Mouse (Mus musculus) limb, embryonic 14.5 days (tissue): Measurements from ENCODE around the gene Abcc12. TPM values are rescaled to one million over a fixed set of nuclear protein-coding genes. Genes with fewer than 3 reads are reported as not detected.
A peak's percentile ranks its signal among the peaks of the same experiment; 100 is the strongest.

ENCODE experiments used
- ATAC-seq: fragments of 200-750 bp; cut with Nextera tagmentation; 2 replicates; pipeline ENCODE4 v1.8.0; 2017; ENCODE audit warnings: low read depth, moderate number of reproducible peaks, moderate TSS enrichment; ENCODE audit not compliant: low FRiP score
- DNase-seq: peaks from one replicate; pipeline ENCODE4 v3.0.0-alpha.2; 2015; ENCODE audit warnings: low spot score
- H3K27ac ChIP-seq: fragments of 300-500 bp; sonication (generic); replicated peaks from 2 replicates; pipeline ENCODE4 v1.5.1; 2014; ENCODE audit warnings: low read depth, mild to moderate bottlenecking, low read length, moderate library complexity, mixed read lengths
- H3K27me3 ChIP-seq: fragments of 300-500 bp; sonication (generic); 2 replicates; pipeline ENCODE4 v1.6.1; 2014; ENCODE audit warnings: low read length, mixed read lengths; ENCODE audit not compliant: control insufficient read depth, insufficient read depth
- H3K36me3 ChIP-seq: fragments of 300-500 bp; sonication (generic); 2 replicates; pipeline ENCODE4 v1.6.1; 2014; ENCODE audit warnings: mild to moderate bottlenecking, low read length, moderate library complexity, mixed read lengths; ENCODE audit not compliant: control insufficient read depth, insufficient read depth
- H3K4me1 ChIP-seq: fragments of 300-500 bp; sonication (generic); 2 replicates; pipeline ENCODE4 v1.6.1; 2014; ENCODE audit warnings: antibody characterized with exemption, low read length, mixed read lengths; ENCODE audit not compliant: control insufficient read depth, insufficient read depth
- H3K4me2 ChIP-seq: fragments of 300-500 bp; sonication (generic); replicated peaks from 2 replicates; pipeline ENCODE4 v1.6.1; 2014; ENCODE audit warnings: low read depth, mild to moderate bottlenecking, low read length, moderate library complexity; ENCODE audit not compliant: severe bottlenecking
- H3K4me3 ChIP-seq: fragments of 300-500 bp; sonication (generic); replicated peaks from 2 replicates; pipeline ENCODE4 v1.5.1; 2014; ENCODE audit warnings: low read length
- H3K9ac ChIP-seq: fragments of 300-500 bp; sonication (generic); 2 replicates; pipeline ENCODE4 v1.6.1; 2014; ENCODE audit warnings: mild to moderate bottlenecking, low read depth, low read length, moderate library complexity; ENCODE audit not compliant: severe bottlenecking
- H3K9me3 ChIP-seq: fragments of 300-500 bp; sonication (generic); 2 replicates; pipeline ENCODE4 v1.6.1; 2016; ENCODE audit warnings: low read length; ENCODE audit not compliant: control insufficient read depth
- POLR2A ChIP-seq: fragments of 200-500 bp; IDR thresholded peaks from 2 replicates; pipeline ENCODE4 v1.8.0; 2012; ENCODE audit warnings: inconsistent platforms, mild to moderate bottlenecking, moderate library complexity, borderline replicate concordance; ENCODE audit not compliant: insufficient read depth, insufficient read length; ENCODE audit errors: extremely low read depth
- WGBS: fragments of 180-500 bp; shearing (Covaris S2); extraction: QIAGEN DNeasy Blood & Tissue Kit; methylation state at CpG from one replicate; pipeline ENCODE4 v1.1.7; 2014; 5-methylcytosine and 5-hydroxymethylcytosine counted together
- polyA plus RNA-seq, 2 experiments: library from polyadenylated mRNA; depleted of rRNA in 1 of 2; stranded (reverse) in 1 of 2; unstranded in 1 of 2; fragments of >200 nt; fragmentation: Nextera tagmentation in 1 of 2; extraction: Ambion mirVana in 1 of 2; gene quantifications; 2 replicates each; pipeline versions ENCODE4 v1.2.1 to v1.2.3; 2012 to 2014

Gene Abcc12
- polyA plus RNA-seq, 2 experiments: 0.12 to 0.78 TPM

GRCm38 (mm10) chr8:86546001-86546400 is 34.5 kb downstream of the Abcc12 start:
- Histone ChIP-seq H3K4me2 (no peak overlapping the region), H3K27me3 (no peaks in the 10 kb centered on the region), H3K36me3 (no peaks in the 10 kb centered on the region), H3K4me3 (no peak overlapping the region), H3K27ac (no peak overlapping the region), H3K9ac (no peak overlapping the region), H3K9me3 (no peaks in the 10 kb centered on the region), H3K4me1 (no peaks in the 10 kb centered on the region)
- WGBS: 90% methylated on average over 1 of the region's 1 CpGs
- TF ChIP-seq POLR2A: no peak
- no peak for DNase-seq
- ATAC-seq: no peak

- Histone ChIP-seq H3K4me1 (peaks cover 3% of the 10 kb centered on the region; the same call in 1 of the 2 replicates), H3K27ac (no peak overlapping the region), H3K9me3 (no peaks in the 10 kb centered on the region), H3K9ac (no peak overlapping the region), H3K4me3 (no peak overlapping the region), H3K27me3 (no peaks in the 10 kb centered on the region), H3K4me2 (no peak overlapping the region), H3K36me3 (no peaks in the 10 kb centered on the region)
- DNase-seq: no peak
- ATAC-seq: no peak
- TF ChIP-seq POLR2A: no peak
- WGBS: 80% methylated on average over 6 of the region's 6 CpGs
These were observed 39.6 kb downstream of the Abcc12 start for GRCm38 (mm10) chr8:86540906-86541305.

DNA sequence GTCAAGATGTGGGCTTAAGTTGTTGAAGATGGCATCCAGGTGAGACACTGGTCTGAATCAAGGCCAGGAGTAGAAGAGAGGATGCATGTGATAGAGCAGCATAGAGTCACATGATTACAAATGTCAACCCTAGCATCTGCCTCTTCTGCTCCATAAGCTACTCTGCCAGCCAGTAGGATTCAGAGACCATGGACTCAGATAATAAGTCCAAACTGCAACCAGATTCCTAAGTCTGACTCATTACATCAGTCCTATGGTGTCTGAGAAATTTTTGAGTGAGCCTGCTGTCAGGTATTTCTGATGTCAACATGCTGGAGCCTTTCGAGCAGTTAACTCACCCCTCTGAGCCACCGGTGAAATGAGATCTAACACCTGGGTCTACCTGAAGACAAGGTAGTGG is 40.1 kb downstream of the Abcc12 start:
- no peak for TF ChIP-seq POLR2A
- ATAC-seq: no peak
- H3K9me3 ChIP-seq: no peaks in the 10 kb centered on the region
- no peak overlapping the region for H3K4me2 ChIP-seq
- no peak overlapping the region for H3K27ac ChIP-seq
- no peak for DNase-seq
- no peak overlapping the region for H3K4me3 ChIP-seq
- no peaks in the 10 kb centered on the region for H3K36me3 ChIP-seq
- peaks cover 3% of the 10 kb centered on the region; the same call in 1 of the 2 replicates for H3K4me1 ChIP-seq
- no peaks in the 10 kb centered on the region for H3K27me3 ChIP-seq
- H3K9ac ChIP-seq: no peak overlapping the region
- WGBS: 91% methylated on average over 2 of the region's 2 CpGs

DNA sequence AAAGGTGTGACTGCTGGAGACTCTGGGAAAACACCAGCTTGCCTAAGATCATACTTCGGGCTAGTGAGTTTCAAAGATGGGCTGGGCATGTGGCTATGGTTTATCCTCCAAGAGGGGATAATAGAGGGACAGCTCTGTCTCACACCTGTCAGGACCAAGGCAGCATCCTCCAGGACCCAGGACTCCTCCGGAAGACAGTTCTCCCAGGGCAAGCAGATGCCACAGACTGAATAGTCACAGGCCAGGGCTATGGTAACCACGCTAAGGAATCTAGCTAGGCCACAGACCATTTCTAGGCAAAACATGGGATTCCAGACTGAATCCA is 43.9 kb downstream of the Abcc12 start:
- Histone ChIP-seq H3K4me1 (peaks cover 3% of the 10 kb centered on the region; the same call in 1 of the 2 replicates), H3K27ac (no peak overlapping the region), H3K4me2 (no peak overlapping the region), H3K4me3 (no peak overlapping the region), H3K9me3 (no peaks in the 10 kb centered on the region), H3K27me3 (no peaks in the 10 kb centered on the region), H3K36me3 (no peaks in the 10 kb centered on the region), H3K9ac (no peak overlapping the region)
- DNase-seq (no peak), ATAC-seq (no peak)
- TF ChIP-seq POLR2A: no peak
- WGBS: 69% methylated on average over 3 of the region's 3 CpGs

DNA sequence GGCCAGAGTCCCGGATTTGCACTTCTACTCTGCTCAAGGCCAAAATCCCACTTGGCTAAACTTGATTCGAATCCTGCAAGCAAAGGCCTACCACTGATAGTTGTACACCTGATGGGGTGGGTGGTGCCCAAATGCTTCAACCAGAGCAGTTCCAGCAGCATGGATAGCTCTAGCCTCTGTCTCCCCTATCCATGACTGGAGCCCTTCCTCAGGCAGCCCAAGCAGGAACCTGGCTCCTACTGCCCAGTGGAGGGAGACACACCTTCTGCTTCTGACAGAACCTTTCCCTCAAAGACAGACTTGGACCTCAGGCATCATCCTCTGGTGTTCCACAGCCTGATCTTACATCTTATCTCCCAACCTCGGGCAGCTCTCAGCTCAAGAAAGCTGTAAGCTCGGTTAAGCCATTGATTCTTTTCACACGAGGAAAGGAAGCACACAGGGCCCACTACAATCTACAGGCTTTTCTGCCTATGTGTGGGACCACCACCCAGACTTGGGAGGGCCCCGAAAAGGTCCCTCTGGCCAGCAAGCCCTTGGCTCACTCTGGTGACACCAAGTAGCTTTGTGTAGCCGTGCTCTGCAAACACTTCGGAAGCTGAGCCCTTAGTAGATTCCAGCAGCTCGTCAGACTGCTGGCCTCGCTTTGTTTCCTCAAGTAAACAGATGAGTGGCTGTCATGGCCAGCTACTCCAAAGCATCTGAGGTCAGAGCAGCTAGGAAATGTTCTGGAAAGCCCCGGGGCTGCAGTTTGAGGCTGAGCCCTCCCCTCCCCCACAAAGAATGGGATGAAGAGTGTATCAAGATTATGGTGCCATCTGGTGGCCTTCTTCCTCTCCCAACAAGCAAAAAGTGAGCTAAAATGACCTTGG is 44.5 kb downstream of the Abcc12 start:
- no peak overlapping the region for H3K27ac ChIP-seq
- H3K27me3 ChIP-seq: no peaks in the 10 kb centered on the region
- WGBS: 55% methylated on average over 11 of the region's 11 CpGs
- no peak overlapping the region for H3K4me3 ChIP-seq
- TF ChIP-seq POLR2A: no peak
- no peak overlapping the region for H3K9ac ChIP-seq
- H3K4me1 ChIP-seq: peaks cover 3% of the 10 kb centered on the region; the same call in 1 of the 2 replicates
- no peaks in the 10 kb centered on the region for H3K9me3 ChIP-seq
- H3K4me2 ChIP-seq: peak overlapping the region; percentile 26; the same call in 1 of the 2 replicates
- 0 out of 2 replicates have a peak, but pooled peaks have one; percentile 50 for ATAC-seq
- H3K36me3 ChIP-seq: no peaks in the 10 kb centered on the region
- DNase-seq: peak; percentile 87
